Mouse (Mus musculus) testis, adult 2 months (tissue): Measurements from ENCODE around the gene Elk3.

ENCODE experiments used
- CTCF ChIP-seq: fragments of 200-500 bp; IDR thresholded peaks from 2 replicates; pipeline ENCODE4 v1.5.1; 2012; ENCODE audit warnings: low read depth, mild to moderate bottlenecking, inconsistent platforms, low read length, moderate library complexity; ENCODE audit not compliant: control insufficient read depth, insufficient read depth, insufficient replicate concordance
- POLR2A ChIP-seq: fragments of 200-500 bp; IDR thresholded peaks from 2 replicates; pipeline ENCODE4 v1.6.1; 2012; ENCODE audit warnings: low read depth, mild to moderate bottlenecking, inconsistent platforms, low read length, moderate library complexity; ENCODE audit not compliant: control insufficient read depth

DNA sequence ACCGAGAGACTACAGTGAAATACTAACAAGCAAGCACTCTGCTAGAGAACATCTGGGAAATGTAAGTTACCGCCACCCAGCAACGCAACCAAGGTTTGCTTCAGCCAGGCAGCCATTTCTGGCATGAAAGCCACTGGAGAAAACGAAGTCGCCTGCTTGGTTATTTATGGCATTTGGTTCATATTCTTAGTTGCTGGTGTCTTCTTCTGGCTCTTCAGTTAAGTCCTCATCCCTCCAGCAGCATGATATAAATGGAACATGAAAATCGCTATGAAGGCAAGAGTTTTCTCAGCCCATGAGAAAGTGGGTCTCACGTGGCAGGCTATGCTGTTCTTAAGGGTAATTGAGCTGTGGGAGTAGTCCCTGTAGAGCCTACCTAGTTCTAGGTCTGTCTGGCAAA is 44.4 kb downstream of the Elk3 start:
- TF ChIP-seq CTCF (no peak), POLR2A (no peak)
